Mouse (Mus musculus): ENCODE data around the gene Rab3ip. TPM values are rescaled to one million over a fixed set of nuclear protein-coding genes. Genes with fewer than 3 reads are reported as not detected.

The Rab3ip gene
- total and polyA plus RNA-seq, 3 experiments = 14.0 to 15.2 (median 14.4) TPM

- H3K4me1 ChIP-seq (ENCODE audit: insufficient read depth, low read depth, low read length) = no peaks in the 10 kb centered on the region
These were observed 73.1 kb downstream of the Rab3ip start for GRCm38 (mm10) chr10:116877436-116877835.

GRCm38 (mm10) chr10:116874490-116874889 lies 76.1 kb downstream of the Rab3ip start:
- Histone ChIP-seq H3K36me3 (replicated peaks) (no peaks in the 10 kb centered on the region), H3K4me1 (ENCODE audit: insufficient read depth, low read depth, low read length) (no peaks in the 10 kb centered on the region), H3K27me3 (ENCODE audit: insufficient read depth, low read length) (no peaks in the 10 kb centered on the region), H3K4me3 (ENCODE audit: low read depth, low read length) (no peak overlapping the region), H3K9me3 (replicated peaks) (0 out of 2 replicates have a peak, but pooled peaks cover under 1% of the 10 kb centered on the region)
- DNase-seq (ENCODE audit: low spot score) = no peak
- TF ChIP-seq GATA1 (IDR thresholded peaks at IDR 0.05; ENCODE audit: borderline replicate concordance, low read length) (no peak), TAL1 (conservative IDR thresholded peaks at IDR 0.05; ENCODE audit: low read depth, low read length) (no peak), CTCF (IDR thresholded peaks at IDR 0.05; ENCODE audit: low read depth, low read length) (no peak), POLR2AphosphoS5 (IDR thresholded peaks at IDR 0.05; ENCODE audit: insufficient replicate concordance, low read depth, low read length) (no peak), GATA2 (IDR thresholded peaks at IDR 0.05; ENCODE audit: borderline replicate concordance, low read depth, low read length) (no peak)
- no peak for ATAC-seq (ENCODE audit: extremely low read depth, insufficient number of reproducible peaks, low FRiP score, poor library complexity, severe bottlenecking)

More at GRCm38 (mm10) chr10:116877436-116877835, 73.1 kb downstream of the Rab3ip start:
- Histone ChIP-seq H3K9me3 (replicated peaks) (0 out of 2 replicates have a peak, but pooled peaks cover 2% of the 10 kb centered on the region), H3K36me3 (replicated peaks) (no peaks in the 10 kb centered on the region), H3K27me3 (ENCODE audit: insufficient read depth, low read length) (no peaks in the 10 kb centered on the region), H3K4me3 (ENCODE audit: low read depth, low read length) (no peak overlapping the region)
- no peak for DNase-seq (ENCODE audit: low spot score)
- TF ChIP-seq GATA1 (IDR thresholded peaks at IDR 0.05; ENCODE audit: borderline replicate concordance, low read length) (no peak), POLR2AphosphoS5 (IDR thresholded peaks at IDR 0.05; ENCODE audit: insufficient replicate concordance, low read depth, low read length) (no peak), TAL1 (conservative IDR thresholded peaks at IDR 0.05; ENCODE audit: low read depth, low read length) (no peak), CTCF (IDR thresholded peaks at IDR 0.05; ENCODE audit: low read depth, low read length) (no peak), GATA2 (IDR thresholded peaks at IDR 0.05; ENCODE audit: borderline replicate concordance, low read depth, low read length) (no peak)
- no peak for ATAC-seq (ENCODE audit: extremely low read depth, insufficient number of reproducible peaks, low FRiP score, poor library complexity, severe bottlenecking)

- Histone ChIP-seq H3K36me3 (replicated peaks) (no peaks in the 10 kb centered on the region), H3K4me3 (ENCODE audit: low read depth, low read length) (no peak overlapping the region)
- no peak for ATAC-seq (ENCODE audit: extremely low read depth, insufficient number of reproducible peaks, low FRiP score, poor library complexity, severe bottlenecking)
These were observed 78.6 kb downstream of the Rab3ip start for GRCm38 (mm10) chr10:116872016-116872410.

GRCm38 (mm10) chr10:116871329-116872015 lies 79.1 kb downstream of the Rab3ip start:
- no peak for ATAC-seq (ENCODE audit: extremely low read depth, insufficient number of reproducible peaks, low FRiP score, poor library complexity, severe bottlenecking)
- Histone ChIP-seq H3K9me3 (replicated peaks) (no peaks in the 10 kb centered on the region), H3K4me3 (ENCODE audit: low read depth, low read length) (no peak overlapping the region), H3K36me3 (replicated peaks) (no peaks in the 10 kb centered on the region), H3K27me3 (ENCODE audit: insufficient read depth, low read length) (no peaks in the 10 kb centered on the region), H3K4me1 (ENCODE audit: insufficient read depth, low read depth, low read length) (no peaks in the 10 kb centered on the region)
- no peak for DNase-seq (ENCODE audit: low spot score)
- TF ChIP-seq CTCF (IDR thresholded peaks at IDR 0.05; ENCODE audit: low read depth, low read length) (no peak), GATA1 (IDR thresholded peaks at IDR 0.05; ENCODE audit: borderline replicate concordance, low read length) (no peak), GATA2 (IDR thresholded peaks at IDR 0.05; ENCODE audit: borderline replicate concordance, low read depth, low read length) (no peak), TAL1 (conservative IDR thresholded peaks at IDR 0.05; ENCODE audit: low read depth, low read length) (no peak), POLR2AphosphoS5 (IDR thresholded peaks at IDR 0.05; ENCODE audit: insufficient replicate concordance, low read depth, low read length) (no peak)

More at GRCm38 (mm10) chr10:116872016-116872410, 78.6 kb downstream of the Rab3ip start:
- no peak for DNase-seq (ENCODE audit: low spot score)
- Histone ChIP-seq H3K4me1 (ENCODE audit: insufficient read depth, low read depth, low read length) (no peaks in the 10 kb centered on the region), H3K9me3 (replicated peaks) (no peaks in the 10 kb centered on the region), H3K27me3 (ENCODE audit: insufficient read depth, low read length) (no peaks in the 10 kb centered on the region)
- TF ChIP-seq POLR2AphosphoS5 (IDR thresholded peaks at IDR 0.05; ENCODE audit: insufficient replicate concordance, low read depth, low read length) = no peak
- no peak for TF ChIP-seq CTCF (IDR thresholded peaks at IDR 0.05; ENCODE audit: low read depth, low read length)
- no peak for TF ChIP-seq TAL1 (conservative IDR thresholded peaks at IDR 0.05; ENCODE audit: low read depth, low read length)
- no peak for TF ChIP-seq GATA1 (IDR thresholded peaks at IDR 0.05; ENCODE audit: borderline replicate concordance, low read length)
- TF ChIP-seq GATA2 (IDR thresholded peaks at IDR 0.05; ENCODE audit: borderline replicate concordance, low read depth, low read length) = no peak

GRCm38 (mm10) chr10:116870819-116871218 lies 79.8 kb downstream of the Rab3ip start:
- Histone ChIP-seq H3K4me3 (ENCODE audit: low read depth, low read length) (no peak overlapping the region), H3K4me1 (ENCODE audit: insufficient read depth, low read depth, low read length) (no peaks in the 10 kb centered on the region), H3K9me3 (replicated peaks) (no peaks in the 10 kb centered on the region), H3K36me3 (replicated peaks) (no peaks in the 10 kb centered on the region), H3K27me3 (ENCODE audit: insufficient read depth, low read length) (no peaks in the 10 kb centered on the region)
- no peak for TF ChIP-seq TAL1 (conservative IDR thresholded peaks at IDR 0.05; ENCODE audit: low read depth, low read length)
- no peak for TF ChIP-seq GATA2 (IDR thresholded peaks at IDR 0.05; ENCODE audit: borderline replicate concordance, low read depth, low read length)
- no peak for TF ChIP-seq POLR2AphosphoS5 (IDR thresholded peaks at IDR 0.05; ENCODE audit: insufficient replicate concordance, low read depth, low read length)
- no peak for TF ChIP-seq GATA1 (IDR thresholded peaks at IDR 0.05; ENCODE audit: borderline replicate concordance, low read length)
- no peak for TF ChIP-seq CTCF (IDR thresholded peaks at IDR 0.05; ENCODE audit: low read depth, low read length)
- DNase-seq (ENCODE audit: low spot score) (no peak), ATAC-seq (ENCODE audit: extremely low read depth, insufficient number of reproducible peaks, low FRiP score, poor library complexity, severe bottlenecking) (no peak)

Other genes starting within 250 kb of the Rab3ip start
- not detected in 2 replicates for gene Myrfl, start 53.9 kb downstream of the Rab3ip start, total RNA-seq (2014; fragmentation: Nextera tagmentation)
- 0.11 TPM in 1 of 2 replicates, not detected in the other for gene Myrfl, start 53.9 kb downstream of the Rab3ip start, total RNA-seq (2017)
- gene Myrfl, start 53.9 kb downstream of the Rab3ip start, polyA plus RNA-seq (2012) = not detected in 2 replicates
- gene Gm10271, start 21.8 kb upstream of the Rab3ip start, total RNA-seq (2014; fragmentation: Nextera tagmentation) = not detected in 2 replicates
- not detected in 2 replicates for gene Gm10271, start 21.8 kb upstream of the Rab3ip start, total RNA-seq (2017)
- gene Gm10271, start 21.8 kb upstream of the Rab3ip start, polyA plus RNA-seq (2012) = not detected in 2 replicates
- not detected in 2 replicates for gene Best3, start 35.5 kb upstream of the Rab3ip start, total RNA-seq (2014; fragmentation: Nextera tagmentation)
- gene Best3, start 35.5 kb upstream of the Rab3ip start, total RNA-seq (2017) = not detected in 2 replicates
- gene Best3, start 35.5 kb upstream of the Rab3ip start, polyA plus RNA-seq (2012) = not detected in 2 replicates
- not detected in 2 replicates for gene Lrrc10, start 94.6 kb upstream of the Rab3ip start, total RNA-seq (2014; fragmentation: Nextera tagmentation)
- gene Lrrc10, start 94.6 kb upstream of the Rab3ip start, total RNA-seq (2017) = 0.06 TPM in 1 of 2 replicates, not detected in the other
- gene Lrrc10, start 94.6 kb upstream of the Rab3ip start, polyA plus RNA-seq (2012) = 0.04 and 0.13 TPM in 2 replicates
- 535 and 554 TPM in 2 replicates for gene Cct2, start 113.0 kb upstream of the Rab3ip start, total RNA-seq (2014; fragmentation: Nextera tagmentation)
- gene Cct2, start 113.0 kb upstream of the Rab3ip start, total RNA-seq (2017) = 620 and 644 TPM in 2 replicates
- 38.5 and 38.6 TPM in 2 replicates for gene Cct2, start 113.0 kb upstream of the Rab3ip start, polyA plus RNA-seq (2012)
- 105 and 107 TPM in 2 replicates for gene Frs2, start 197.8 kb upstream of the Rab3ip start, total RNA-seq (2014; fragmentation: Nextera tagmentation)
- gene Frs2, start 197.8 kb upstream of the Rab3ip start, total RNA-seq (2017) = 15.9 and 19.6 TPM in 2 replicates
- gene Frs2, start 197.8 kb upstream of the Rab3ip start, polyA plus RNA-seq (2012) = 12.8 and 16.6 TPM in 2 replicates